Mouse (Mus musculus) midbrain, embryonic 12.5 days (tissue): ENCODE data around the gene Polr2g. TPM values are rescaled to one million over a fixed set of nuclear protein-coding genes. Genes with fewer than 3 reads are reported as not detected.

Source experiments
- ATAC-seq: fragments of 200-750 bp; cut with Nextera tagmentation; 2 replicates; pipeline ENCODE4 v1.8.0; 2017; ENCODE audit warnings: low read depth, moderate TSS enrichment, moderate library complexity; ENCODE audit not compliant: low FRiP score
- H3K27ac ChIP-seq: fragments of 300-500 bp; sonication (generic); replicated peaks from 2 replicates; pipeline ENCODE4 v1.5.1; 2016; ENCODE audit warnings: mild to moderate bottlenecking
- H3K27me3 ChIP-seq: fragments of 300-500 bp; sonication (generic); 2 replicates; pipeline ENCODE4 v1.6.1; 2016; ENCODE audit warnings: mild to moderate bottlenecking
- H3K36me3 ChIP-seq: fragments of 300-500 bp; sonication (generic); 2 replicates; pipeline ENCODE4 v1.6.1; 2016
- H3K4me1 ChIP-seq: fragments of 300-500 bp; sonication (generic); 2 replicates; pipeline ENCODE4 v1.6.1; 2016
- H3K4me2 ChIP-seq: fragments of 300-500 bp; sonication (generic); replicated peaks from 2 replicates; pipeline ENCODE4 v1.6.1; 2016; ENCODE audit warnings: mild to moderate bottlenecking, moderate library complexity
- H3K4me3 ChIP-seq: fragments of 300-500 bp; sonication (generic); 2 replicates; pipeline ENCODE4 v1.5.1; 2016; ENCODE audit warnings: mild to moderate bottlenecking
- H3K9ac ChIP-seq: fragments of 300-500 bp; sonication (generic); replicated peaks from 2 replicates; pipeline ENCODE4 v1.6.1; 2016; ENCODE audit warnings: mild to moderate bottlenecking, moderate library complexity
- H3K9me3 ChIP-seq: fragments of 300-500 bp; sonication (generic); 2 replicates; pipeline ENCODE4 v1.6.1; 2016; ENCODE audit warnings: mild to moderate bottlenecking
- WGBS: fragments of 180-500 bp; shearing (Covaris S2); methylation state at CpG from one replicate; pipeline ENCODE4 v1.1.7; 2016; 5-methylcytosine and 5-hydroxymethylcytosine counted together
- polyA plus RNA-seq: library from polyadenylated mRNA; unstranded; fragments of >200 nt; fragmentation: Nextera tagmentation; extraction: Ambion mirVana; gene quantifications from 2 replicates; pipeline ENCODE4 v1.2.1, GENCODE M21; 2016

The Polr2g gene
- polyA plus RNA-seq, 1 experiment from 2014 or later: 154 TPM

DNA sequence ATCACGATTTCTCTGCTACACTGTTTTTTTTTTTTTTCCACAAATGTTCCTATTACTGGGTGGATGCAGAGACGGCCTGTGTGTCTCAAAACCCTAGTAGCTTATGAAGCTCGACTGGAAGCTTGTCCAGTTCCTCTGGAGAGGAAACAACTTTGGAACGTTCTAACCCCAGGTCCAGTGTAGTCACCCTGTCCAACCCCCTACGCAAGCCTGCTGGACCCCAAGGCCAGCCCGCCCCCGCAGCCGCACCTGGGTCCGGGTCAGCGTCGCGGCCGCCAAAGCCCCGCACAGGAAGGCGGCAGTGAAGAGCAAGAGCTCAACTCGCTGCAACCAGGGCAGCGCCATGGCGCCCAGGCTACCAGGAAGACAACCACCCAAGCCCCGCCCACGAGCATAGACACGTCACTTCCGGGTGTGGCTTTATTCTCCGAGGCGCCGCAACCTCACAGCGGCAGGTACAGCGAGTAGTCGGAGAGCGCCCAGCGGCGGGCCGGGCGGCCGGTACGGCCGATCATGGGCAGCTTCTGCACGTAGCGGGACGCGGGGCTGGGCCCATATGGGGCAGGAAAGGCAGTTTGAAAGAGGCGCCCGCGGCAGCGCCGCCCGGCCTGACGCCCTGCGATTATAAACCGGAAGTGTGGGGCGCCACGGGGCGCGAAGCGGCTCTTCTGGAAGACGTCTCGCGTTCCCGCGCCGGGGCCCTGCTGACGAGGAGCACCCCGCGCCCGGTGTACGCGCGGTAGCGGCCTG, 24.1 kb downstream of the Polr2g start, which contains the start of gene Tmem179b:
Gene Tmem179b (minus strand): TSS at position 382 of the 750 bp plus-strand sequence.
- Histone ChIP-seq H3K9me3 (no peaks in the 10 kb centered on the region), H3K4me3 (peak within 1 kb of the TSS; percentile 79), H3K4me2 (peak within 1 kb of the TSS; percentile 99), H3K36me3 (peaks cover 37% of the 10 kb centered on the region), H3K4me1 (peaks cover 33% of the 10 kb centered on the region), H3K9ac (peak within 1 kb of the TSS; percentile 94), H3K27ac (peak within 1 kb of the TSS; percentile 98), H3K27me3 (no peaks in the 10 kb centered on the region)
- under 1% methylated on average over 68 of the region's 68 CpGs for WGBS
- ATAC-seq: peak; percentile 95

DNA sequence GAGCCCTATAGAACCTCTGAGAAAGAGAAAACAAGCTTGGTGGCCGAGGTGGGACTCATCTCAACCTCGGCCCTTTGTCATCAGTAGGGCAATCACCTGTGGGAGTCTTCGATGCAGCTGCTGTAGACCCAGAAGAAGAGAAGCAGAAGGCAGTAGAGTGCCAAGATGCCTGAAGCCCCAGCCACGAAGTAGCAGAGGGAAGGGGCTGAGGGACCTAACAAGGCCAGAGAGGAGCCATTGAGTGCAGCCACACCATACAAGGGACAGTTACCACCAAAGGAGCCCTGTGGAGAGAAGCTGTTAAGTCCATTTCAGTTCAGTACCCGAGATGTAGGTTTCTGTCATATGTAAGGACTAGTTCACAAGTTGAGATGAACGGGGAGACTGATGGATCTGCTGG, 25.0 kb downstream of the Polr2g start:
- peaks cover 41% of the 10 kb centered on the region for H3K36me3 ChIP-seq
- peaks cover 33% of the 10 kb centered on the region for H3K4me1 ChIP-seq
- peak overlapping the region; percentile 99 for H3K4me2 ChIP-seq
- peak overlapping the region; percentile 98 for H3K27ac ChIP-seq
- H3K4me3 ChIP-seq: peak overlapping the region; percentile 79
- H3K27me3 ChIP-seq: no peaks in the 10 kb centered on the region
- peak overlapping the region; percentile 94; the same call in 1 of the 2 replicates for H3K9ac ChIP-seq
- no peak for ATAC-seq
- H3K9me3 ChIP-seq: no peaks in the 10 kb centered on the region
- WGBS: 63% methylated on average over 6 of the region's 6 CpGs

DNA sequence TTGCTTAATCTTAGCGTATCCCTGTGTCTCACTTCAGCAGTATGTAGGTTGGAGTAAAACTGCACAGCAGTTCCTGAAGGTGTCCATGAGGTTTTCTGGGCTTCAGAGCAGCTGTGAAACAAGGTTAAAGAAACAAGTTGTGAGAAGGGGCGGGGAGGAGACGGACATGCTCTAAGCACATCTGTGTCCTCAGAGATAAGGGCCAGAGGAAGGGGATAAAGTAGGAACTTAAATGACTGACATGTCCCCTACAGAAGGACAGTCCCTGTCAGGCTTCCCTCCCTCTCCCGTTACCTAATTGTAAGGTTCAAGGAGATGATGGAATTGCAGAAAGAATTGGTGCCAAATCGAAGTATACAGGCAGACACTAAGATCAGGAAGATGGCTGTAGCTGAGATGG, 25.4 kb downstream of the Polr2g start:
- H3K4me3 ChIP-seq: peak overlapping the region; percentile 79; the same call in 1 of the 2 replicates

DNA sequence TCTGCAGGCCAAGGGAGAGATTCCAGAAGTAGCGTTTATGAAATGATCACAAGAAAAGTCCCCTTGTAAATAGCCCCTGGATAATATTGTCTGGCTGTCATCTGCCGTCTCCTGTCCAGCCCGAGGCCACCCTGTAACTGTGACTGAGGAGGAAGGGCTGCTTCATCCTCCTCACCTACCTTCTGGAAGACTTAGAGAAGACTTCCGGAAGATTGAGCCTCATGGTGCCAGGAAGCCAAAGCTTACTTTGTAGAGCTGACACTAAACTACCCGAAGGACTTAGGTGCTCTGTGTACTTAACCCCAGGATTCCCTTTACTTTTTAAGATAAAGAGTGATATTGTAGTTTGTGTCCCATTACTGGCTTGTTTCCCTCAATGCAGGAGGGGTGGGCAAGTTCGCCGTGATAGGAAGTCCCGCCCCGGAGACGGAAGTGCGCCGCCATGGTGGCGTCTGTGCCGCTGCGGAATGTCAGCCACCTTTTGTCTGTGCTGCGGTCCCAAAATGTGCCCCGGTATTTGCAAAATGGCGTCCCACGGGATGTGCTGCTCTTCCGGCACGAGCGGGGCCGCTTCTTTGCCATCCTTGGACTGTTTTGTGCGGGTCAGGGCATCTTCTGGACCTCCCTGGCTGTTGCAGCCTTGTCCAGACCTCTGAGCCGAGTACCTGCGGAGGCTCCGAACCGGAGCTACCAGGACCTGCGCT, 27.7 kb downstream of the Polr2g start, which contains the start of gene Tmem223:
Gene Tmem223 (plus strand): TSS at position 430 of the 704 bp plus-strand sequence.
- ATAC-seq: peak; percentile 31; the same call in 1 of the 2 replicates
- H3K9ac ChIP-seq: peak within 1 kb of the TSS; percentile 93
- no peaks in the 10 kb centered on the region for H3K27me3 ChIP-seq
- H3K9me3 ChIP-seq: no peaks in the 10 kb centered on the region
- H3K4me2 ChIP-seq: peak within 1 kb of the TSS; percentile 75
- H3K27ac ChIP-seq: peak within 1 kb of the TSS; percentile 90
- peaks cover 59% of the 10 kb centered on the region for H3K36me3 ChIP-seq
- peaks cover 31% of the 10 kb centered on the region for H3K4me1 ChIP-seq
- peak within 1 kb of the TSS; percentile 86 for H3K4me3 ChIP-seq
- WGBS: 18% methylated on average over 29 of the region's 29 CpGs

More for the DNA sequence above, 25.4 kb downstream of the Polr2g start:
- WGBS: 86% methylated on average over 5 of the region's 5 CpGs
- H3K4me1 ChIP-seq: peaks cover 33% of the 10 kb centered on the region
- H3K27ac ChIP-seq: peak overlapping the region; percentile 98; the same call in 1 of the 2 replicates
- H3K4me2 ChIP-seq: peak overlapping the region; percentile 99
- peaks cover 41% of the 10 kb centered on the region for H3K36me3 ChIP-seq
- ATAC-seq: no peak
- H3K9ac ChIP-seq: peak overlapping the region; percentile 94; the same call in 1 of the 2 replicates
- H3K9me3 ChIP-seq: no peaks in the 10 kb centered on the region
- H3K27me3 ChIP-seq: no peaks in the 10 kb centered on the region

DNA sequence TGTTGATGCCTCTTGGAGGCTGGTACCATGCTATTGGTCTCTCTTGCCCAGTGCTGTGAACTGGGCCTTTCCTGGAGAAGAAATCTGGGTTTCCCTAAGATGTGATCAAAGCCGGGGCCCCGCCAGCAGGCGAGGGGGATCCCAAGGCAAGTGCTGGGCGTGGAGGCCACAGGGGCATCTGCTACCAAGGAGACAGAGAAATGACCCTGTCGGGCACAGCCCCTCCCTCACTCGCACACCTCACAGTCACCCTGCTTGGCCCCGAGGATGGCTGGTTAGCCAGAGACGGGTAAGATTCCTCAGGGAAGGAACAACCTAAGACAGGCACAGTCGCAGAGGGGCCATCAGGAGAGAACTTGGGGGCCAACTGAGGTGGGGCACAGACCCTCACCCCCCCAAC, 32.8 kb downstream of the Polr2g start:
- H3K4me3 ChIP-seq: no peak overlapping the region
- WGBS: 98% methylated on average over 9 of the region's 9 CpGs
- peaks cover 2% of the 10 kb centered on the region for H3K4me1 ChIP-seq
- H3K9ac ChIP-seq: no peak overlapping the region
- no peak overlapping the region for H3K4me2 ChIP-seq
- H3K27me3 ChIP-seq: no peaks in the 10 kb centered on the region
- peaks cover 85% of the 10 kb centered on the region for H3K36me3 ChIP-seq
- ATAC-seq: no peak
- H3K27ac ChIP-seq: no peak overlapping the region
- 0 out of 2 replicates have a peak, but pooled peaks cover 7% of the 10 kb centered on the region for H3K9me3 ChIP-seq

DNA sequence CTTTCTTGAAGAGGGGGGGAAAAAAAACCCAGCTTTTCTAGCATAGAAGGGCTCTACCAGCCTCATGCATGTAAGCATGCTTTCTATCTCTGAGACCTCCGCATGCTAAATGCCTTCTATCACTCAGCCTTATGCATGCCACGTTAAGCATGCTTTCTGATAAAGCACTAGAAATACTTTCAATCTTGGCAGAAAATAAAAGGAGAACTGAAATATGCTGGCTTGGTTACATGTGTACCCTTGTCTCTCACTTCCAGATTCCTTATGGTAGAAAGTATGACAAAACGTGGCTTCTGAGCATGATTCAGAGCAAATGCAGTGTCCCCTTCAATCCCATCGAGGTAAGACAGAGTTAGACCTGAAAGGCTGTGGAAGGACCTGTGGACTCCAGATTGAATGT, 35.1 kb downstream of the Polr2g start:
- no peaks in the 10 kb centered on the region for H3K27me3 ChIP-seq
- H3K9me3 ChIP-seq: 0 out of 2 replicates have a peak, but pooled peaks cover 7% of the 10 kb centered on the region
- no peak overlapping the region for H3K4me3 ChIP-seq
- no peak for ATAC-seq
- no peak overlapping the region for H3K27ac ChIP-seq
- peaks cover 64% of the 10 kb centered on the region for H3K36me3 ChIP-seq
- no peak overlapping the region for H3K4me2 ChIP-seq
- H3K9ac ChIP-seq: no peak overlapping the region
- H3K4me1 ChIP-seq: peaks cover 7% of the 10 kb centered on the region
- WGBS: 96% methylated on average over 4 of the region's 4 CpGs

DNA sequence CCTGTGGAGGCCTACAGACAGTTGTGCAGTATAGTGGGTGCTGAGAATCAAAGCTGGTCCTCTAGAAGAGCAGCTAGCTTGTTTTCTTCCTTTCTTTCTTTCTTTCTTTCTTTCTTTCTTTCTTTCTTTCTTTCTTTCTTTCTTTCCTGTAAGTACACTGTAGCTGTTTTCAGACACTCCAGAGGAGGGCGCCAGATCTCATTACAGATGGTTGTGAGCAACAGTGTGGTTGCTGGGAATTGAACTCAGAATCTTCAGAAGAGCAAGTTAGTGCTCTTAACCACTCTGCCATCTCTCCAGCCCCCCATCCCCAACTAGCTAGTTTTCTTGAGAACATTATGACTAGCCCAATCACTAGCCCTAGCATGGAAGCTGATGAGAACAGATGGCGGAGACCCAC, 37.6 kb downstream of the Polr2g start:
- H3K4me2 ChIP-seq: no peak overlapping the region
- no peak for ATAC-seq
- H3K9me3 ChIP-seq: 0 out of 2 replicates have a peak, but pooled peaks cover 7% of the 10 kb centered on the region
- WGBS: 85% methylated on average over 2 of the region's 2 CpGs
- H3K9ac ChIP-seq: no peak overlapping the region
- peaks cover 20% of the 10 kb centered on the region for H3K4me1 ChIP-seq
- H3K36me3 ChIP-seq: peaks cover 40% of the 10 kb centered on the region
- H3K27ac ChIP-seq: no peak overlapping the region
- H3K27me3 ChIP-seq: no peaks in the 10 kb centered on the region
- H3K4me3 ChIP-seq: no peak overlapping the region

DNA sequence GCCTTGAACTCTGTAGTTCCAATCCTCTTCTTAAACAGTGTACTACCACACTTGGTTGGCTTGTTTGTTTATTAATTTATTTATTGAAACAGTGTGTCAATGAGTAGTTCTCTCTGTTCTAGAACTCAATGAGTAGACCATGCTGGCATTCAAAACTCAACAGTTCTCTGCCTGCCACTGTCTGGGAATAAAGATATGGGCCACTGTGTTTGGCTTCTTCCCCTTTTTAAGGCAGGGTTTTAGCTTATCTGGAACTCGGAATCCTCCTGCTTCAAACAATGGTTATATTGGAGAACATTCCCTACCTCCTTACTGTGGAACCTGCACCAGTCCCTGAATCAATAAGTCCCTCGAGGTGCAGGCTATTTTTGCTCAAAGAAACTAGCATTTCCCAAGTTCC, 39.5 kb downstream of the Polr2g start:
- H3K9me3 ChIP-seq: no peaks in the 10 kb centered on the region
- no peak overlapping the region for H3K27ac ChIP-seq
- no peak overlapping the region for H3K4me2 ChIP-seq
- no peaks in the 10 kb centered on the region for H3K27me3 ChIP-seq
- H3K9ac ChIP-seq: no peak overlapping the region
- H3K4me3 ChIP-seq: no peak overlapping the region
- peaks cover 24% of the 10 kb centered on the region for H3K4me1 ChIP-seq
- no peak for ATAC-seq
- peaks cover 37% of the 10 kb centered on the region for H3K36me3 ChIP-seq
- 86% methylated on average over 2 of the region's 2 CpGs for WGBS

DNA sequence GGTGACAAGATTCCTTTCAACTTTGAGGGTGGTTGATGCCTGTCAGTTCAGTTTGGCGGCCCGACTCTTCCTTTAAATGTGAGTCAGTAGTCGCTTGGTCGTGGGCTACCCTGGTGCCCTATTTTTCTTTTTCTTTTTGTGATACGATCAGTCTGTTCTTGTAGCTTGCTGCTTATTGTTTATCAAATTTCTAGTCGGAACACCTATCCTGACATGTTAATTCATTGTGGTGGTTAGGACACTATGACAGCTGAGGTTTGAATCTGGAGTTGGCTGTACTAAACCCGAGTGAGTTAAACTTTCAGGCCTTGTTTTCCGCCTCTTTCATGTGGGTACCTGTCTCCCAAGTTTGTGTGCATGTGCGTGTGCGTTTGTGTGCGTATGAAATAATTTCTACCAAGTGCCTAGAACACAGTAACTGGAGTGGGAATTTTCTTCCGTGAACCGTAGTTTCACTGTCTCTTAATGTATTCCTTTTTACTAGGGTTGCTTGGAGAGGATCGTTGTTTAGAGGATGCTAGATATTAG, 40.8 kb downstream of the Polr2g start:
- H3K36me3 ChIP-seq: peaks cover 28% of the 10 kb centered on the region
- H3K9me3 ChIP-seq: no peaks in the 10 kb centered on the region
- peak overlapping the region; percentile 92 for H3K4me3 ChIP-seq
- H3K27ac ChIP-seq: peak overlapping the region; percentile 88
- no peaks in the 10 kb centered on the region for H3K27me3 ChIP-seq
- 0 out of 2 replicates have a peak, but pooled peaks have one; percentile 1 for ATAC-seq
- peak overlapping the region; percentile 97 for H3K9ac ChIP-seq
- peak overlapping the region; percentile 73 for H3K4me2 ChIP-seq
- WGBS: 8% methylated on average over 14 of the region's 14 CpGs
- peaks cover 24% of the 10 kb centered on the region for H3K4me1 ChIP-seq

DNA sequence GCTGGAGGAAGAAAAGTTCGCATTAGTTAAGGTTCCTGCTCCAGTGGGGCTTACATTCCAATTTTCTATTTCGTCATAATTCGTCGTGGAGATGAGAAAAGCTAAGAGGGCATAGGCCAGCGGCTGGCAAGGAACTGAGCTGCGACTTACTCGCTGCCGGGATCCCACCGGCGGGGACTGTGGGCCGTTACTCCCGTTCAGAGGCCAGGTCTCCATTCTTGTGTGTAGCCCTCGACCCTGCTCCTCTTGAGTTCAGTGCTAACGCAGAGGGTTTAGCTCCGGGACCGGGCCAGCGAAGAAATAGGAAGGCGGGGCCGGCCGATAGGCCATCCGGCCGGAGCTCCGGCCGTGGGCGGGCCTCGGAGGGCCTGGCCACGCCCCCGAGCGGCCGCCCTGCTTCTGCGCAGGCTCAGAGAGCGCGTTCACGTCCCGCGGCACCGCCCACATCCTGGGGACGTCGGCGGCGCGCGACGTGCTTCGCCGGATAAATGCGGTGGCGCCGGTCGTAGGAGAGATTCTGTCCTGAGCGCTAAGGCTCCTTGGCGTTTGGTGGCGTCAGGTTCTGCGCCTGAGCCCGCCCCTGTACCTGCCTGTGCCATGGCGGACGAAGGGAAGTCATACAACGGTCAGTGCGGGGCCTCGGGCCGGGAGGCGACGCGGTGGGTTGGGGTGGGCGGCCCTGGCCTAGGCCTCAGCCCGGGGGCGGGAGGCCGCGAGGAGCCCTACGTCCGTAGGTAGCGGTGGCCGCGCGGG, 41.6 kb downstream of the Polr2g start, which contains the start of gene Nxf1:
Gene Nxf1 (plus strand): TSS at position 439 of the 753 bp plus-strand sequence.
- Histone ChIP-seq H3K4me1 (peaks cover 24% of the 10 kb centered on the region), H3K9me3 (no peaks in the 10 kb centered on the region), H3K4me2 (peak within 1 kb of the TSS; percentile 73), H3K27ac (peak within 1 kb of the TSS; percentile 88), H3K27me3 (no peaks in the 10 kb centered on the region), H3K36me3 (peaks cover 26% of the 10 kb centered on the region), H3K9ac (peak within 1 kb of the TSS; percentile 97), H3K4me3 (peak within 1 kb of the TSS; percentile 92)
- under 1% methylated on average over 75 of the region's 75 CpGs for WGBS
- peak; percentile 95 for ATAC-seq

DNA sequence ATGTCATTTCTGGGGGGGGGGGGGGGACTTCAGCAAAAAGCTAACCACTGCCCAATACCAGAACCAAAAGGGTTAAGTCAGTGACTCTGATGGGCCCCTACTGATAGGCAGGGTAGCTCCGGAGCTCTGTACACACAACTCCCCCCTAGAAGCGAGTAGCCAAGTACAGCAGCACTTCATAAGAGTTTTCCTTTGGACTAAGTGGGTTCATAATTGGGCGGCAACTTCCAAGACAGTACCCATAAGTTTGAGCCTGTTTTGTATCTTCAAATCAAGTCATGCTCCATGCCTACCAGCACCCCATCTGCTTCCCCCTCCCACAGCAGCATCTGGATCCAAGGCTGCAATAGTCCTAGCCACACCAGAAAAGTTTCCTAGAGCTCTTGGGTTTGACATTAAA, 42.7 kb downstream of the Polr2g start:
- H3K27me3 ChIP-seq: no peaks in the 10 kb centered on the region
- no peak for ATAC-seq
- H3K9ac ChIP-seq: no peak overlapping the region
- peaks cover 24% of the 10 kb centered on the region for H3K4me1 ChIP-seq
- H3K36me3 ChIP-seq: peaks cover 36% of the 10 kb centered on the region
- no peak overlapping the region for H3K4me2 ChIP-seq
- H3K4me3 ChIP-seq: no peak overlapping the region
- no peak overlapping the region for H3K27ac ChIP-seq
- 85% methylated on average over 3 of the region's 3 CpGs for WGBS
- no peaks in the 10 kb centered on the region for H3K9me3 ChIP-seq
